Mouse (Mus musculus) CH12.LX (cell line): ENCODE data around the gene Mpp5.

ENCODE experiments used
- CHD2 ChIP-seq: IDR thresholded peaks from 2 replicates; pipeline ENCODE4 v1.6.1; 2011; ENCODE audit warnings: low read length, improper control_type of control experiment
- CTCF ChIP-seq, 2 experiments: IDR thresholded peaks in 1 of 2; conservative IDR thresholded peaks in 1 of 2; 2 replicates each; pipeline ENCODE4 v1.5.1; 2011 to 2012; ENCODE audit warnings: low read depth in 2 of 2, low read length in 2 of 2, improper control_type of control experiment in 1 of 2, inconsistent platforms in 1 of 2, mild to moderate bottlenecking in 1 of 2, moderate library complexity in 1 of 2
- E2F4 ChIP-seq: IDR thresholded peaks from 2 replicates; pipeline ENCODE4 v1.6.1; 2011; ENCODE audit warnings: low read depth, low read length, improper control_type of control experiment; ENCODE audit not compliant: insufficient replicate concordance
- ELF1 ChIP-seq: IDR thresholded peaks from 2 replicates; pipeline ENCODE4 v1.6.1; 2014; ENCODE audit warnings: low read depth, mild to moderate bottlenecking, inconsistent platforms, low read length, improper control_type of control experiment
- JUND ChIP-seq: conservative IDR thresholded peaks from 2 replicates; pipeline ENCODE4 v1.6.1; 2011; ENCODE audit warnings: low read depth, low read length, improper control_type of control experiment
- POLR2A ChIP-seq: IDR thresholded peaks from 2 replicates; pipeline ENCODE4 v1.6.1; 2011; ENCODE audit warnings: low read depth, mild to moderate bottlenecking, improper control_type of control experiment, low read length
- SIN3A ChIP-seq: IDR thresholded peaks from 2 replicates; pipeline ENCODE4 v1.6.1; 2012; ENCODE audit warnings: low read length, improper control_type of control experiment, inconsistent platforms
- USF1 ChIP-seq: IDR thresholded peaks from 2 replicates; pipeline ENCODE4 v1.6.1; 2014; ENCODE audit warnings: low read depth, mild to moderate bottlenecking, inconsistent platforms, low read length, improper control_type of control experiment
- ZNF384 ChIP-seq: IDR thresholded peaks from 2 replicates; pipeline ENCODE4 v1.6.1; 2012; ENCODE audit warnings: low read depth, low read length, improper control_type of control experiment, inconsistent platforms

GRCm38 (mm10) chr12:78861496-78862253, 113.0 kb downstream of the Mpp5 start, which contains the start of the genes Atp6v1d and Eif2s1:
- TF ChIP-seq USF1 (peak; percentile 92), POLR2A (peak; percentile 95), CTCF (conservative IDR thresholded peaks at IDR 0.05 in 1 of 2, IDR thresholded peaks at IDR 0.05 in 1 of 2; ENCODE audit: low read depth in 2 of 2, low read length in 2 of 2) (peak; percentile 63 to 79), ELF1 (peak; percentile 100), CHD2 (no peak), E2F4 (0 out of 2 replicates have a peak, but pooled peaks have one; percentile 75), JUND (no peak), ZNF384 (no peak), SIN3A (peak; percentile 95)
